Mouse (Mus musculus) thymus, adult 2 months (tissue): ENCODE measurements around the gene Ube2e1. TPM values are rescaled to one million over a fixed set of nuclear protein-coding genes. Genes with fewer than 3 reads are reported as not detected.
"Not testable (repeated sequence)": the region's sequence is repeated elsewhere in the genome, so short reads cannot be mapped to it uniquely, and the experiment has no call there.

Experiments
- DNase-seq: peaks from one replicate; pipeline ENCODE4 v3.0.0; 2021
- H3K27ac ChIP-seq: fragments of 200-500 bp; 2 replicates; pipeline ENCODE4 v1.5.1; 2012; ENCODE audit warnings: low read length, control low read depth; ENCODE audit not compliant: control insufficient read depth, insufficient read depth
- H3K27me3 ChIP-seq: fragments of 200-500 bp; 2 replicates; pipeline ENCODE4 v1.6.1; 2012; ENCODE audit warnings: mild to moderate bottlenecking, low read length, moderate library complexity, mixed read lengths; ENCODE audit not compliant: control insufficient read depth, insufficient read depth
- H3K36me3 ChIP-seq: fragments of 200-500 bp; 2 replicates; pipeline ENCODE4 v1.6.1; 2012; ENCODE audit warnings: mild to moderate bottlenecking, low read length, moderate library complexity; ENCODE audit not compliant: control insufficient read depth, insufficient read depth
- H3K4me1 ChIP-seq: fragments of 200-500 bp; replicated peaks from 2 replicates; pipeline ENCODE4 v1.6.1; 2012; ENCODE audit warnings: low read length; ENCODE audit not compliant: control insufficient read depth, insufficient read depth
- H3K4me3 ChIP-seq: fragments of 200-500 bp; 2 replicates; pipeline ENCODE4 v1.5.1; 2012; ENCODE audit warnings: mild to moderate bottlenecking, low read length, control low read depth, moderate library complexity; ENCODE audit not compliant: control insufficient read depth, insufficient read depth
- CTCF ChIP-seq: fragments of 200-500 bp; IDR thresholded peaks from 2 replicates; pipeline ENCODE4 v1.5.1; 2012; ENCODE audit warnings: mild to moderate bottlenecking, control low read depth, low read length, moderate library complexity, borderline replicate concordance; ENCODE audit not compliant: control insufficient read depth, poor library complexity, insufficient read depth; ENCODE audit errors: extremely low read depth
- POLR2A ChIP-seq: fragments of 200-500 bp; IDR thresholded peaks from 2 replicates; pipeline ENCODE4 v1.6.1; 2012; ENCODE audit warnings: mild to moderate bottlenecking, low read length, control low read depth, moderate library complexity; ENCODE audit not compliant: control insufficient read depth, poor library complexity, insufficient read depth; ENCODE audit errors: extremely low read depth
- WGBS: fragments of 180-500 bp; shearing (Covaris S2); methylation state at CpG from one replicate; pipeline ENCODE4 v1.1.7; 2018; 5-methylcytosine and 5-hydroxymethylcytosine counted together
- polyA plus RNA-seq: library from polyadenylated mRNA; depleted of rRNA; stranded (reverse); fragments of >200 nt; gene quantifications from 2 replicates; pipeline ENCODE4 v1.2.3, GENCODE M21; 2012

The Ube2e1 gene
- polyA plus RNA-seq, 1 experiment: 52.5 TPM

DNA sequence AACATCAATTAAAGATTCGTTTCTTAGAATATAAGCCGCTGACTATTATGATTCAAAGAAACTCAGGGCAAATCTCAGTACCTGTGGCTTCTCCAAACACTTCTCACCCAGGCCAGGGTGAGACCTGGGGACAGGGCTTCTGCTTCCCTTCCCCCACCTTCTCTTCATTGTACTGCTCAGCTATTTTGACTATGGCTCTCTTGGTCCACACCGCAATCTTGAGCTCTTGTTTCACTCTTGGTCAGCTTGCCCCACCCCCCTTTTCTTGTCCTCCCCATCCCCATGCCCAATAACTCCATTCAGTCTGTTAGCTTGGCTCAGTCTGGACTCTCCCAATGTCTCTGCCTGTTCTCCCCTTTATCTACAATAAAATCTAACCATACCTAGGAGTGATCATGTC, 46.2 kb downstream of the Ube2e1 start:
- H3K27me3 ChIP-seq: no peaks in the 10 kb centered on the region
- 89% methylated on average over 3 of the region's 3 CpGs for WGBS
- H3K4me3 ChIP-seq: no peak overlapping the region
- H3K36me3 ChIP-seq: peaks cover 18% of the 10 kb centered on the region
- no peak for DNase-seq
- no peaks in the 10 kb centered on the region for H3K4me1 ChIP-seq
- H3K27ac ChIP-seq: no peak overlapping the region
- no peak for TF ChIP-seq POLR2A
- no peak for TF ChIP-seq CTCF

DNA sequence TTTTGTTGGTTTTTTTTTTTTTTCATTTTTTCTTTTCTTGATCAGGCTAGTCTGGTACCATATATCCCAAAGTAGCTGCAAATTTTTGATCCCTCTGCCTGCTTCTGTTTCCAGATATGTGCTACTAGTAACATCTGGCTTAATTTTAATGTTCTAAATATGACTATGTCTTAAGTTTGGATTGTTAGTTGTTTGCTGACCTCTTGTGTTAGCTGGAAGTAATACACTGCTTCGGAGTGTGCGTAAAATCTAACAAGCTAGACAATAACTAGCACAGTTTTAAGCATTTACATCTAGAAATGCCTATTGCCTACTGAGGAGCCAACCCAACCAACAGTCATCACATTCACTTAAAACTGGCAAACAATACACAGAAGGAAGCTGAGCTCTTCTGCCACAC, 47.1 kb downstream of the Ube2e1 start:
- Histone ChIP-seq H3K36me3 (peaks cover 22% of the 10 kb centered on the region), H3K27ac (no peak overlapping the region), H3K4me1 (no peaks in the 10 kb centered on the region), H3K27me3 (no peaks in the 10 kb centered on the region), H3K4me3 (no peak overlapping the region)
- WGBS: 87% methylated on average over 2 of the region's 2 CpGs
- DNase-seq: peak; percentile 35
- TF ChIP-seq CTCF (no peak), POLR2A (no peak)

DNA sequence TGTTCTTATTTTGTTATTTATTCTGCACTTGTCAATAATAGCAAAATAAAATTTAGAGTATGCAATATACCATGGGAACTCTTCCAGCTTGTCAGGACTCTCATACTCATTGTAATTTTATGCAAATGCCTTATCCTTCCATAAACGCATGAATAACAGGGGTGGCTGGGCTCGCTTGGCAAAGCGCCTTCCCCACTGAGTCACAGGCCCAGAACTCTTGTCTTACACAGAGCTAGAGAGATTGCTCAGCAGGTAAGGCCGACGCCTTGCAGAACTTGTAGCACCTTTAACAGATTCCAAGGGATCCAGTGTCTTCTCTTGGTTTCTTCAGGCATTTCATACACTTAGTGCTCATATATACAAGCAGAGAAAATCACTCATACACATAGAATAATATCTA, 51.3 kb downstream of the Ube2e1 start:
- H3K4me3 ChIP-seq: no peak overlapping the region

DNA sequence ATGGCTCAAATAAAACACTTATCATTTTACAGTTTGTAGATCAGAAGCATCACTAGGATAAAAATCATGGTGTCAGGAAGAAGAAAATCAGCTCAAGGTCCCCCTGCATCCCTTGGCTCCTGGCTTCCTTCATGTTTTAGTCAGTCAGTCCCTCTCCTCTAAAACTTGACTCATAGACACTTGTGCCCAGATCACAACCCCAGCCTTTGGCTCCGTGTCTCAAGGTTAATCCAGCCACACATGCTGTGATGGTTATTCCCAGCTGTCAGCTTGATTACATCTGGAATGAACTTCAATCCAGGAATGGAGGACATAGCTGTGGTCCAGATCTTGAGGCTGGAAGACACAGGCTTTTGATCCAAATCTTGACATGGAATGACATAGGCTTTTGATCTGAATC, 57.1 kb downstream of the Ube2e1 start:
- Histone ChIP-seq H3K4me1 (peaks cover 5% of the 10 kb centered on the region), H3K4me3 (no peak overlapping the region), H3K27ac (no peak overlapping the region), H3K36me3 (peaks cover 23% of the 10 kb centered on the region), H3K27me3 (no peaks in the 10 kb centered on the region)
- no peak for DNase-seq
- 98% methylated on average over 1 of the region's 1 CpGs for WGBS
- TF ChIP-seq POLR2A (no peak), CTCF (no peak)

More for the DNA sequence above, 51.3 kb downstream of the Ube2e1 start:
- Histone ChIP-seq H3K27ac (no peak overlapping the region), H3K27me3 (no peaks in the 10 kb centered on the region), H3K36me3 (peaks cover 46% of the 10 kb centered on the region), H3K4me1 (no peaks in the 10 kb centered on the region)
- TF ChIP-seq CTCF (no peak), POLR2A (no peak)
- no peak for DNase-seq
- 95% methylated on average over 5 of the region's 5 CpGs for WGBS

DNA sequence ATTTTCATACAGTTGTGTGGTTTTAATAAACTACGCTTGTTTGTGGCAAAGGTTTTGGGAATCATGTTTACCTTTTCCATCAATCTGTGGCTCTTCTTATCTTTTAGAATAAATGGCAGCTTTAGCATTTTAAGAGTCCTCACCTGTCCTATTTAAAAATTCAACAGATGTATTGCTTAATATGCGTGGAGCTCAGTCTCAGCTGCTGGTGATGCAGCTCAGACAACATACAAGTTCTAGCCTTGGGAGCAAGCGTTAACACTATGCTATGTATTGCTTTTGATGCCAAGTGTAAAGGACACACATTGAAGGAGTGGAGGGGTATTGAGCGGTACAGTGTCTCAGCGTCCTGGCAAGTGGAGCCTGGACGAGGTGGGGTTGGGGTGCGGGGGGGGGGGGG, 60.0 kb downstream of the Ube2e1 start:
- no peak for DNase-seq
- TF ChIP-seq POLR2A: no peak
- no peak for TF ChIP-seq CTCF
- no peaks in the 10 kb centered on the region for H3K27me3 ChIP-seq
- peaks cover 5% of the 10 kb centered on the region for H3K4me1 ChIP-seq
- H3K36me3 ChIP-seq: peaks cover 16% of the 10 kb centered on the region; the same call in 1 of the 2 replicates
- 3% methylated on average over 7 of the region's 7 CpGs for WGBS
- no peak overlapping the region for H3K4me3 ChIP-seq
- H3K27ac ChIP-seq: no peak overlapping the region

DNA sequence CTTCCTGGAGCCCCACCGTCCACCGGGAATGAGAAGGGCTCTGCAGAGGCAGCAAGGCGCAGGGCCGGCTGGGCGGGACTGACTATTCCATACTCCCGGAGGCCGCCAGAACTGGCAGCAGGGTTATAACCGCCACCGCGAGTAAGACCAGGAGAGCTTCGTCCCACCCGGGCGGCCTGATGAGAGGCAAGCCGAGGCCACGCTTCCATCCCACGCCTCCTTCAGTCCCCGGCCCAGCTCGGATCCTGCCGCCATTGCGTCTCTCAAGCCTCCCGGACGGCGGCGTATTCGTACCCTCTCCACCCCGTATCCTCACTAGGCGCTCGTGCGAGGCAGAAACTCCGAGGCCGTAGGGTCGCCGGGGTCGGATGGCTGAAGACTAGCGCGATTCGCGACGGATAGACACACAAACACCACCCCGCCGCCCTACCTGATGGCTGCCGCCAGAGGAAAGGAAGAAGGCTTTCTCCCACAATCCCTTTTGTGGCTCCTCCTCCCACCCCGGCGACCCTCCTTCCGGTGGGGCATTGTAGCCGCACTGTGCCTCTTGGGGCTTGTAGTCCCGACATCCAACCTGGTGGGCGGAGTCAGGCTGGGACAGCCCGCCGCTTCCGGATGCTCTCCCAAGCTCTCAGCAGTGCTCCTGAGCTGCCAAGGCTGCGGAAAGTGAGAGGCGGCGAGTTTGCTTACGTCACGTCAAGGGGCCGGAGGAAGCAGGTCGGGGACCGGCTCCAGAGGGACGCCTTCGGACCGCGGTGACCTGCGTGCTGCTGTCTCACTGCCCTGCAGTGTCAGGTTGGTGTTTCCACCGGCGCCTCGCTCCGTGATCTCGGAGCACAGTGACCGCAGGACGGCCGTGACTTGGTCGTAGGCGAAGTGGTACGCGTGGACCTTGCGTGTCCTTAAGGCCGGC, 60.9 kb downstream of the Ube2e1 start, which contains the start of the genes Nkiras1 and Rpl15:
Gene Nkiras1, plus strand, starts transcription at position 608 of the 913 bp plus-strand sequence.
Gene Rpl15, minus strand, starts transcription at position 863 of the 913 bp plus-strand sequence.
- H3K27me3 ChIP-seq: no peaks in the 10 kb centered on the region
- under 1% methylated on average over 78 of the region's 78 CpGs for WGBS
- H3K27ac ChIP-seq: 0 out of 2 replicates have a peak within 1 kb of the TSS, but pooled peaks have one; percentile 6
- peaks cover 5% of the 10 kb centered on the region for H3K4me1 ChIP-seq
- peak; percentile 18; the same call in 1 of the 2 replicates for TF ChIP-seq CTCF
- peak; percentile 90 for TF ChIP-seq POLR2A
- peak; percentile 98 for DNase-seq
- H3K4me3 ChIP-seq: peak within 1 kb of the TSS; percentile 88
- peaks cover 18% of the 10 kb centered on the region; the same call in 1 of the 2 replicates for H3K36me3 ChIP-seq

DNA sequence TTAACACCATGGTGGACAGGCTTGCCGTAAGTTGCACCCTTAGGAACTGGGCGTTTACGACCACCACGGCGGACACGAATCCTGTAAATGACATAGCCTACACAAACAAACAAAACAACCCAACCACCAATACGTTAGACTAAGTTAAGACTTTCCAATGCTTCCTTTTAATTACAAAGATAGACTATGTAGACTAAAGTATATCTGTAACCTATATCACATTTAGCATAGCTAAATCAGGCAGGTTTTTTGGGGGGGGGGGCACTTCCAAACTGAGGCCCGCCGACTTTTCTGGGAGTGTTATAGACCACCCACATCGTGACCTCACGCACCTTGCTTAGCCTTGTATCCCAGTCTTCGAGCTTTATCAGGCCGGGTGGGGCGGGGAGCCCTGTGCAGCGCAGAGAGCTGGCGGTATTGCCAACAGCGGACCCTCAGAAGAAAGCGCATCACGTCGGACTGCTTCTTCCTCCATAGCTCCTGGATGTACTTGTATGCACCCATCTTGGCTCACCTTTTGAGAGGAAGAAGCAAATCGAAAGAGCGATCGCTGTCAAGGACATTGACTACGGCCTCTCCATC, 61.6 kb downstream of the Ube2e1 start:
- H3K27me3 ChIP-seq, H3K4me1 ChIP-seq, DNase-seq, H3K27ac ChIP-seq: not testable (repeated sequence)
- peak overlapping the region; percentile 88 for H3K4me3 ChIP-seq
- under 1% methylated on average over 24 of the region's 24 CpGs for WGBS
- H3K36me3 ChIP-seq: peaks cover 18% of the 10 kb centered on the region; the same call in 1 of the 2 replicates
